Mouse (Mus musculus): ENCODE results near the gene Fth1.
"Not testable (repeated sequence)": the region's sequence is repeated elsewhere in the genome, so short reads cannot be mapped to it uniquely, and the experiment has no call there.

Gene Fth1

DNA sequence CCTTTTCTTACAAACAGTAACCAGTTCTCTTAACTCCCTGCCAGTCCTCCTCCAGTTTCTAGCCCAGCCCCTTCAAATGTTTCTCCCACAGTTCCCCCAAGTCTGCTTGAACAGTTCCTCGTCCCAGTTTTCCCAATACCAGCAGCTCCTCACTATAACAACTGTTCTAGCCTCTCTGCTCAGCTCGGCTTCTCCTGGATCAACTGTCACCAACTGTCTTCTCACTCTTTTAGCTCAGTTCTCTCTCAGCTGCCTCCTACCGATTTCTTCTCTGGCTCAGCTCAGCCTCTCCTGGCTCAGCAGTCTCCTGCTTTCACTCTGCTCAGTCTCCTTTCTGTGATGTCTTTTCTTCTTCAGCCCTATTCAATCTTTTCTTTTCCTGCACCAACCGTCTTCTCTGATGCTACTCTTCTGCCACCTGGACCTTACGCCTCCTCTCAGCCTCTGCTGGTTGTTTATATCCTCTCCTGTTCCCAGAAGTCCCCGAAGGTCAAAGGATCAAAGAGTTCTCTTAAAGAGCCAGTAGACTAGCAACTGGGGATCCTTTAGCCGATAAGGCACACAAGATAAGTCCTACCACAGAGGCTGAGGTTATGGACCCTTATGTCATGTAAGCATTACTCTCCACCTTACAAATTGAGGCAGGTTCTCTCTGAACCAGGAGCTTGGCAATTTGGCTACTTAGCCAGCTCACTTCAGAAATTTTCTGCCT, 16.0 kb upstream of the Fth1 start:
- DNase-seq (ENCODE audit: low spot score) = no peak

DNA sequence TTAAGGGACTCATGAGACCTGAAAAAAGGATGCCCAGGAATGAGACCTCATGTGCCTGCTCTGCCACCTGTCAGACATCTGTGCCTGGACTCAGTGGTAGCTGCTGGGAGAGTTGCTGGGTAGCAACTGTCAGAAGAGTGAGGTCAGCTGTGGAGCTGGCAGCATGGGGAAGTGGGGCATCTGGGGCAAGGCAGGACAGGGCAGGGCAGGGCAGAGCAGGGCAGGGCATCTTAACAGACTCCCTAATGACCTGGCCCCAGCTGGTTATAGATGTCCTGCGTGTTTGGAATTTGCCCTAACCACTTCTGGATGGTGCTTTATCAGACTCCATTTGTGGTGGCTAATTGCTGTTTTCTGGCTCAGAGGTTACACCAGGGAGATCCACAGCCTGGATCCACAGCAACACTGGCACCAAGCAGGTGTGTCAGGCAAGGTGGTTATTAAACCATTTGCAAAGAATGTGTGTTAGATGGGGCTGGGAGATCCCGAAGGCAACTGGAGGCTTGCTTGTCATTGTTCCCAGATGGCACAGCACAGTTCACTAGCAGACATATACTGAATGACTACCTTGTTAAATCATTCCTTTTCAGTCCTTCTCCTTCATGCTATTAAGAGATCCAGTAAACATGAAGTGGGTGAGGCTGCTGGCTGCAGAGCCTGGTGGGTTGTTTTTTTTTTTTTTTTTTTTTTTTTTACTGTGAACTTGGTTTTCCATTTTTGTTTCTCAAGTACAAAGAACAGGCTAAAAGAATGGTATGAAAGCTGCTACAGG, 14.1 kb upstream of the Fth1 start:
- DNase-seq (ENCODE audit: low spot score) = no peak

DNA sequence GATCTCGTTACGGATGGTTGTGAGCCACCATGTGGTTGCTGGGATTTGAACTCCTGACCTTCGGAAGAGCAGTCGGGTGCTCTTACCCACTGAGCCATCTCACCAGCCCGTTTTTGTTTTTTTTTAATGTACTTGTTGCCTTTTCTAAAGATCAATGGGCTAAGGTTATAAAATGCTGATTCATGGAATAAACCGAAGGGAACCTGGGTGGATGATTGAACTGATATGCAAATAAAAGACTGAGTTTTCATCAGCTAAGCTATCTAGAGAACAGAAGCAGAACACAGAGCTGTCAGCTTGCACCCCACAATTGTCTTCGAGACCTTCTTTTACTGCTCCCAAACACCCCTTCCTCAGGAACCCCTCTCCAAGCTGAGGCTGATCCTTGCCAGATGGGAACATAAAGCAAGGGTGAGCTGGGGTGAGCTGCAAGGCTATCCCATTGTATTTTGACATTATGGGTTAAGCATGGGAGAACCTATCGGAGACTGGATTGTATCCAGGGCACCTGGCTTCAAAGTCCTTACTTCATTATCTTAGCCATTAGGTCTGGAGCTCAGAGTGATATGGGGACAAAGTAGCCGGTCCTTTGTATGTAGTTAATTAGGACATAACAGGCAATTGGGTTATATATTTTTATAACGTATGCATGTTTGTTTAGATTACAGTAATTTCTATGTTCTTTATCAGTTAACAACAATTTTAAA, 12.2 kb upstream of the Fth1 start:
- no peak for DNase-seq (ENCODE audit: low spot score)

DNA sequence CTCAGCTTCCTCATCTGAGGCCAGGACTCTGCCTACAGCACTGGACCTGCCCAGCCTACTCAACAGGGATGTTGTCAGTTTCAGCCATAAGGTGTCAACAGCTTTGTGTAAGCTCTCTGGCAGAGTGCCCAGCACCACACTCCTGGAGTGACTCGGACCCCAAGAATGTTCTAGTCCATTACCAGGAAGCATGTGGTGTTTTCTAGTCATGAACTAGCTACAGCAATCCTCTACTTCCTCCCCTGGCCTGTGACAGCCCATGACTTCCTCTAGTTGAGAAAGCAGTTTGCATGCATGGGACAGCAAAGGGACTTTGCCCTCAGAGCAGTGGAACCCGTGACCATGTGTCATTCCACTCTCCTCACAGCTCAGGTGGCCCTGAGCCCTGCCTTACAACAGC, 5.5 kb upstream of the Fth1 start:
- not testable (repeated sequence) for DNase-seq (ENCODE audit: low spot score)

DNA sequence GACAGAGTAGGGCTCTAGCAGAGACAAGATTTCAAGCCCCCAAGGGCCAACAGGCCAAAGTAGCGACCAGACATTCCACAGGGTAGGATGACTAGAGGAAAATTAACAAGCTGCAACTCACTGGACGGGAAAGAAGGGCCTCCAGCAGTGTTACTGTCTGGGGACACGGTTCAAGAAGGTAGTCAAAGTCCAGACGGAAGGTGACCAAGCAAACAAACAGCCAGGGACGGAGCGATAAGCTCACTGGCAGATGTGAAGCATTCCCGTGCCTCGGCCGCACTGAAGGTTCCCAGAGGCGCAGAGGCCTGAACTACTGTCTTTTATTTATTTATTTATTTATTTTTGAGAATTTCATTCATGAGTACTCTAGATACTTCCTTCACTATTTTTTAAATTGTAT, 3.3 kb upstream of the Fth1 start:
- DNase-seq (ENCODE audit: low spot score) = no peak

DNA sequence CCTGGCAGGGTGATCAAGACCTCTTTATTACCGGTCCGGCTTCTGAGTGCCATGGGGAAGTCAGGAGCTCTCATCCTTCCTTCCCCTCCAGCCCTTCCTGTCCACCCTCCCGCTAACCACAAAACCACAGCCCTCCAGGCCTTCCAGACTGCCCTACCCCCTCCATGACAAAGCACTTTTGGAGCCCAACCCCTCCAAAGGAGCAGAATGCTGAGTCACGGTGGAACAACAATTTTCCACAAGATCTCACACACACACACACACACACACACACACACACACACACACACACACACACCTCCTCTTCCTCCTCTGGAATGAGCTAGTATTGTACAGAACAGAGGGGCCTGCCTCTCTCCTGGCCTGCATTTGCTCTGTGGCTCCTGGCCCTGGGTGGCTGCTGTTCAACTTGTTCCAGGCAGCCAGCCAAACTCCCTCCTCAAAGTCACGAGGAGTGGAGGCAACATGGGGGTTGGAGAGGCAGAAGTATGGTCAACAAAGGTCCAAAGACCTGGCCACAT, 1.9 kb upstream of the Fth1 start:
- DNase-seq (ENCODE audit: low spot score) = peak; percentile 67

DNA sequence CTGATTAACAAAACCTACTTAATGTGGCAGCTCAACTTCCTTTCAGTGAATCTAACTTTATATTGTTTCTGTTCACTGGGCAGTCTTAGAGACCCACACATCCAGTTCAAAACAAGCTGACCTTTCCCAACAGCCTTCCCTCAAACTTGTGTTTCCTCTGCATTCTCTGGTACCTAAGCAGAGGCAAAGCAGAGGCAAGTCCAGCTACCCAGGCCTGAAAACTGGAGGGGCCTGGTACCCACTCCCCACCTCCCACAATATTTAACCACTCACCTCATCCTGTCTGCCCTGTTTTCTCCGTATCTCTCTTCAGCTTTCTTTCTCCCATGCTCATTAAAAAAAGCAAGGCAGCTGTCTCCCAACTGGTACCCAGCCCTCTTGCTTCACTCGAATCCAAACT, 1.2 kb upstream of the Fth1 start:
- DNase-seq (ENCODE audit: low spot score) = no peak

DNA sequence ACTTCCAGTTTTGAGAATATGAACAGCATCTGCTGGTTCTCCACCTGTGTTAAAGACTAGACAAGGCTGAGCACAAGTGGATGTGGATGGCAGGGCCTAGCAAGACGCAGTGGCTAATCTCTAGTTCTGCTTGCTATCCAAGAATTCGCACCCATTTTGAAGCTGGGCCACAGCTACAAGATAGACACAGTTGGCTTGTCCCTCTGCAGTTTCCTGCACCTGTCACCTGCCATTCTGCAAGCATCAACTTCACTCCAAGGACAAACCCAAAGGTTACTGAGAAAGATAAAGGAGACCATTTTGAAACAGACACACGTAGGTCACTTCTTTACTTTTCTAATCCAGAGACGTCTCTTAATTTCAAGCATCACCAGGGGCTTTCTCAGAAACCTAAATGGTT, 1.2 kb downstream of the Fth1 start:
- DNase-seq (ENCODE audit: low spot score) = no peak

DNA sequence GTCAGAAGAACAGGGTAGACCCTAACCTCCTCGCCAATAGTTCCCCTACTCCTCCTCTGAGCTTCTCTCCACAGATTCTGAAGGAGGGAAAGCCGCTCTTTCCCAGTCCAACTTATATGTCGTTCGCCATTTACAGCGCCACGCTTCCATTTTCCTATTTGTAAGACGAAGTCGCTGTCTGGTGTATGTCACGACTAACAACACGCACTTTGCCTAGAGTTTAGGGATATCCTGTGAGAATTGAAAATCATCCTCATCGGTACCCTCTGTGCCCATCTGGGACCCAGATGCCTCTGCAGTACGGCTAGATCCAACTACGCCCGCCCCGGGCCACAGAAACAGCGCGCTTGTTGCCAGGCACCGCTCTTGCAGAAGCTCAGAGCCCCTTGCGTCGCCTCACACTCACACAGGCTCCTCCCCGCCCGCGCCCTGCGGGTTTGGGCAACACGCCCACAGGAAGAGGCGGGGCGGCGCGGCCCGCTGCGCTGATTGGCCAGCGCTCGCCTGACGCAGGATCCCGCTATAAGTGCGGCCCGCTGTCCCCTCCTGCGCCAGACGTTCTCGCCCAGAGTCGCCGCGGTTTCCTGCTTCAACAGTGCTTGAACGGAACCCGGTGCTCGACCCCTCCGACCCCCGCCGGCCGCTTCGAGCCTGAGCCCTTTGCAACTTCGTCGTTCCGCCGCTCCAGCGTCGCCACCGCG, 1.9 kb downstream of the Fth1 start:
- DNase-seq (ENCODE audit: low spot score) = peak; percentile 98

DNA sequence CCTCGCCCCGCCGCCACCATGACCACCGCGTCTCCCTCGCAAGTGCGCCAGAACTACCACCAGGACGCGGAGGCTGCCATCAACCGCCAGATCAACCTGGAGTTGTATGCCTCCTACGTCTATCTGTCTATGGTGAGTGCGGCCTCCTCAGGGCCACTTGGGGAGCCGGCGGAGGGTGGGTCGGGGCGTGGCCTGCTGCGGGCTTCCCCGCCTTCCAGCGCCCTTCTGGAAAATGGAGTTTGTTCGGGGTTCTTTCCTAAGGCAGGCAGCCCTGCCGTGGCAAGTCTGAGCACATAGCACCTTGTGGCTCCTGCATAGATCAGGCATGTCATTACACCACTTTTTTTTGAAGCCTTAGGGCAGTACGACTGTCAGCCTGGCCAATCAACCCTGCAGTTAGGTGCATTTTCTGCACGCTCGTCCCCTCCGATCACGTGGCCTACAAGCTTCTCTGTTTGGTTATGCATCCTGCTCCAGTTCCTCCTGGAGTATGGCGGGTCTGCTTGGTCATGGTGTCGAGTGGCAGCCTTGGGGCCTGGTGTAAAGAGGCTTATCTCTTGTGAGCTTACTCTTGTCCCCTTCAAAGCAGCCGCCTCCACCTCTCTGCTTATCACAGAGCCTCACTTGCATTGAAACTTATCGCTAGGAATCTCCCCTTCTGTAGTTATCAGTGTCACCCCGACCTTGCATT, 2.6 kb downstream of the Fth1 start:
- peak; percentile 71 for DNase-seq (ENCODE audit: low spot score)

DNA sequence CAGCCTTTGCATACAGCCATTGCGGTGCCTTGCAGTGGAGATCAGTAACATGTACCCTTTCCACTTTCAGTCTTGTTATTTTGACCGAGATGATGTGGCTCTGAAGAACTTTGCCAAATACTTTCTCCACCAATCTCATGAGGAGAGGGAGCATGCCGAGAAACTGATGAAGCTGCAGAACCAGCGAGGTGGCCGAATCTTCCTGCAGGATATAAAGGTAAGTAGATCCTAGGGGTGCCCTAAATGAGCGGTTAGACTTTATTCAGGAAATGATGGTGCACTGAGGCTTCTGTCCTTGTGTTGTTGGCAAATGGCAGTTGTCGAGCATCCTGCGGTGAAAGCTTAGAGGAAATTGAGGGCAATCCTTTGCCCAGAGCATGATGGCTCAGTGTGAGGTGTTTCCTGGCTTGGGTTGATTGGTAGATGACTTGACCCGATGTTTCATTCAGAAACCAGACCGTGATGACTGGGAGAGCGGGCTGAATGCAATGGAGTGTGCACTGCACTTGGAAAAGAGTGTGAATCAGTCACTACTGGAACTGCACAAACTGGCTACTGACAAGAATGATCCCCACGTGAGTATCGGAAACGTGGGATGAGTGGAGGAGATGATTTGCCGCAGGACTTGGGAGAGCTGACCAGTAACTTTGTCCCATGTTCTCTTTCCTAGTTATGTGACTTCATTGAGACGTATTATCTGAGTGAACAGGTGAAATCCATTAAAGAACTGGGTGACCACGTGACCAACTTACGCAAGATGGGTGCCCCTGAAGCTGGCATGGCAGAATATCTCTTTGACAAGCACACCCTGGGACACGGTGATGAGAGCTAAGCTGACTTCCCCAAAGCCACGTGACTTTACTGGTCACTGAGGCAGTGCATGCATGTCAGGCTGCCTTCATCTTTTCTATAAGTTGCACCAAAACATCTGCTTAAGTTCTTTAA, 4.0 kb downstream of the Fth1 start:
- DNase-seq (ENCODE audit: low spot score) = no peak

DNA sequence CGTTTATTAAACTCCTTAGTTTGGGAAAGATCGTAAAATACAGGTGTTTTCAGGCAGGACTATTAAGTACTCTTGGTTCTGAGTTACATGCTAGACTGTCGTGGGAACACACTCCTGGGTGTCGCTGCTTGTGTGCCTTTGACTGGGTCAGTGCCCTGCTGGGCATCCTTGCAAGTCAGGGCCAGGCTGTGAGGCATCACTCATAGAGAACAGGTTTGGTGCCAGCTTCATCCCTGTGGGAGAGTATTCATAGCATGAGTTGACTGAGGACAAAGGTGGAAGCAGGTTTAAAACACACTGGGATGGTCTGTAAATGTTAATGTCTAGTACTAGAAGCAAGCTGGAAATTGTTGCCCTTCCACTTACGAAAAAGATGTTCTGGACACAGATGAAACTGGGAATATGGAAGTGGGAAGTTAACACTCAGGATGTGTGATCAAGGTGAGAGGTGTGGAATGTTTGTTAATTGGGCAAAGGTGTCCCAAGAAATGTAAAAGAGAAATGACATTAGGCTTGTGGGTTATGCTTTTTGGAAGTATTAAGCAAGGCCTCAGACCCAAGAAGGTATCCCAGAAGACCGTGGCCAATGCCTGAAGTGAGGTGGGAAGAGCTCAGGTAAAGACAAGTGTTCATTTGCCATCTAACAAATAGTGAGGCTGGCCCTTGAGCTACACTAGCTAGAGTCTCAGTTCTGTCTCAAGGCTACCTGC, 4.9 kb downstream of the Fth1 start:
- DNase-seq (ENCODE audit: low spot score) = no peak

DNA sequence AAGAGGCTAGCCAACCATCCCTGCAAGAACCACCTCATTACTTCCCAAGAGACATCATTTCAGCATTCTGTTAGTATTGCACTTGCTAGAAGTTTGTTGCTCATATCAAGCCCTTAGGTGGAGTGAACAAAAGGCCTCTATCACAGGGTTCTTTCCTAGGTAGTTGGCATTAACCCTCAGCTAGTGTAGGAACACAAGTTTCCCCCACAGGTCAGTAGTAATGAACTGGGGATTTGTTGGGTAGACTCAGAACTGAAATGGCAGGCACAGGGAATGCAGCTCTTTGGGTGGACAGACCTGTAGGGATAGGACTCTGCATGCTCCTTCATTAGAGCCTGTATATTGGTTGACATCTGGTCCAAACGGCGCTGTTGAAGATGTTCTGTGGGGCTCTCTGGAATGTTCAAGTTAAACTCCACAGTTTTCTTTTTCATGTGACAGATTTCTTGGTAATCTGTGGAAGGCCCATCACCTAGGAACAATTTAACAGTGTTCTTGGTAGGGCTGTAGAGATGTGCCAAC, 5.6 kb downstream of the Fth1 start:
- DNase-seq (ENCODE audit: low spot score) = no peak

DNA sequence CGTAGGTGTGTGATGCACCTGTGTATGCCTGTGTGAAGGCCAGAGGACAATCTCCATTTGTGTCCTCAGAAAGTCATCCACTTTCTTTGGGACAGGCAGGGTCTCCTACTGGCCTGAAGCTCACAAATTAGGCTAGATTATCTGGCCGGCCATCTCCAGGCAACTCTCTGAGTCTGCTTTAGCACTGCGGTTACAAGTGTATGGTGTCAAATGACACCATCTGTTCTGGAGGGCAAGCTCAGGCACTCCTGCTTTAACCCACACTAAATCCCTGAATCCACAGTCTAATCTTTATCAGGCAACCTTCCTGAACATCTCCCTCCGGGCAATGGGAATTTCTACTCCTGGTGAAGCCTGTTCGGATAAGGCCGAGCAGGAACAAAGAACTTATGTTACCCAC, 6.8 kb downstream of the Fth1 start:
- DNase-seq (ENCODE audit: low spot score) = no peak

DNA sequence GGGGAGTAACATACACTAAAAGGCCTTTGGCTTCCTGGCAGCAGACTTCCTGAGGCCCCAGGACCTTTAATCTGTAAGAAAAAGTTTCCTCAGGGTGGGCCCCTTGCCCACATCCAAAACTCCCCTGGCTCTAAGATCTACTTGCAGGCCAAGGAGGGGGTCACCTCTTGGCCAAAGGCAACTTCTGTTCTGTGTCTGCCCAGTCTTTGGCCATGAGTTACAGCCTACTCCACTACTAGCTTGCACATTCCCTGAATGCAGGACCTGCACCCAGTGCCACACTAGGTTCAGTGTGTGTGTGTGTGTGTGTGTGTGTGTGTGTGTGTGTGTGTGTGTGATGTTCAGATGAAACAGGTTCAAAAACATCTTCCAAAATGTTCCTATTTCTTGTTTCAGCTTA, 7.2 kb downstream of the Fth1 start:
- no peak for DNase-seq (ENCODE audit: low spot score)

DNA sequence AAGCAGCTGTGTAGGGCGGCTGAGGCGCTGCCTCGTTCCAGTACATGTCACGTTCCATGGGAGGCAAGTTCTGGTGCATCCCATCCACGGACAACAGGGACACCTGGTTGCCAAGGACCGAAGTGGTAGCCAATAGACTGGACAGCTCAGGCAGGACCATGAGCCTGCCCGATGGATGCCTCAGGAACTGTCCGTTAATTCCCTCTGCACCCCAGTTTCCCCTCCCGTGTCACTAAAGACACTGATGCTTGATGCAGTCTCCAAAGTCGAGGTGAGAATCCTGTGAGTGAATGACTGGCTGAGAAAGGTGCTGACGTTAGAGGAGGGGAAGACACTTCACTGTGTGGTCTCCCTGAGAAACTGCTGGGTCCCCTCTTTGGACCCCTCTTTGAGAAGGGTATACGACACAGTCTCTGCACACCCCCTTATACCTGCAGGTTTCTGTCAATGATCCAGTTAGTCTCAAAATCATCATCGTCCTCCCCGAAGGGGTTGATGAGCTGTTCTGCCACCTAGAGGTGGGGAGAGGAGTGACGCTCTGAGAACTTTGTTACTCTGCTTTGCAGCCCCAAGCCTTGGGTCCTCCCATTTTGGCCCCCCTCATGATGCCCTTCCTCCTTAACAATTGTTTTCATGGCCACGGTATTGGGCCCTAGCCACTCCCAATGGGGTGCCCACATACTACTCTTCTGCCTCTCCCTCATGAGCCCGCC, 8.9 kb downstream of the Fth1 start:
- DNase-seq (ENCODE audit: low spot score) = no peak

DNA sequence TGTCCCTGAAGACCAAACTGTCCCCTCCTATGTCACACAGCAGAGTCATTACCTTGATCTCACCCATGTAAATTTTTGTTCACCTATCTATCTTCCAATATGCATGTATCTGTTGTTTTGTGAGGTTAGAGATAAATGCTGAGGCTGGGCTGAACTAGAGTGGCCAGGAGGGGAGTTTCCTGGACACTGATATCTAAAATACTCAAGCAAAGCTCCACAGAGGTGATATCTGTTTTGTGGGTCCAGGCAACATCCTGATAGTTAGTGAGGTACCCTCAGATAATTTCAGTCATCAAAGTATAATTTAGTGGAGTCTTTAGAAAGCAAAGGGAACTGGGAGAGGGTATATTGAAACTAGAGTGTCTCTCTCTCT, 9.5 kb downstream of the Fth1 start:
- DNase-seq (ENCODE audit: low spot score) = no peak

DNA sequence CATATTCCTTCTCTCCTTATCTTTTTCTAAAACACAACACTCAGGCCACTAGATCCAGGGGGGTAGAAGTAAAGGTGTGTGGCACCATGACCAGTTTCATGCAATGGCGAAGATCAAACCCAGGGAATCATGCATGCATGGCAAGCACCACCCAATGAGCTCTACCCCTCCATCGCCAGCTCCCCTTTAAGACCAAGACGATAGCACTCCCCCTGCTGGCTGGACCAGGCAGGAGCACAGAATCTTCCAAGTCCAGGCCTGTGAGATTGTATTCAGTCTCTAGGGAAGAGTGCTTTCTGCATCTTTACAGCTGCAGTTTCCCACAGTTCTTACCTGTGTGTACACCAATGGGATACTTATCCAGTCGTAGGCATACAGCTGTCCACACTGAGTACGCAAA, 10.9 kb downstream of the Fth1 start:
- DNase-seq (ENCODE audit: low spot score) = peak; percentile 76
